Mouse (Mus musculus) CH12.LX (cell line): ENCODE data around the gene Akt2. TPM values are rescaled to one million over a fixed set of nuclear protein-coding genes. Genes with fewer than 3 reads are reported as not detected.

Experiments used
- DNase-seq: peaks from one replicate; pipeline ENCODE4 v3.0.0-alpha.2; 2013; ENCODE audit errors: extremely low read depth
- H3K27ac ChIP-seq: 2 replicates; pipeline ENCODE4 v1.5.1; 2012; ENCODE audit warnings: low read depth, mild to moderate bottlenecking, control low read depth, moderate library complexity; ENCODE audit not compliant: insufficient read depth
- H3K27me3 ChIP-seq: replicated peaks from 2 replicates; pipeline ENCODE3; 2012; ENCODE audit warnings: inconsistent platforms
- H3K36me3 ChIP-seq, 2 experiments: replicated peaks in 1 of 2; 2 replicates each; pipeline versions ENCODE3 to v1.6.1; 2012; ENCODE audit warnings: inconsistent platforms in 1 of 2, low read length in 1 of 2, mild to moderate bottlenecking in 1 of 2, mixed read lengths in 1 of 2, moderate library complexity in 1 of 2; ENCODE audit not compliant: control insufficient read depth in 1 of 2, insufficient read depth in 1 of 2
- H3K4me1 ChIP-seq, 2 experiments: 2 replicates each; pipeline ENCODE4 v1.6.1; 2012; ENCODE audit warnings: inconsistent platforms in 1 of 2, moderate library complexity in 1 of 2; ENCODE audit not compliant: insufficient read depth in 2 of 2, control insufficient read depth in 1 of 2
- H3K4me2 ChIP-seq: 2 replicates; pipeline ENCODE4 v1.6.1; 2012; ENCODE audit warnings: low read depth, mild to moderate bottlenecking, control low read depth; ENCODE audit not compliant: poor library complexity, insufficient read depth, severe bottlenecking
- H3K4me3 ChIP-seq, 3 experiments: fragments of 150-350 bp in 1 of 3; sonication (generic) in 1 of 3; replicated peaks in 1 of 3; 2 replicates each; pipeline versions ENCODE3 to v1.5.1; 2011 to 2012; ENCODE audit warnings: low read depth in 2 of 3, low read length in 2 of 3, mild to moderate bottlenecking in 2 of 3, moderate library complexity in 2 of 3, control low read depth in 1 of 3, improper control_type of control experiment in 1 of 3, inconsistent platforms in 1 of 3, mixed read lengths in 1 of 3; ENCODE audit not compliant: poor library complexity in 1 of 3
- H3K79me2 ChIP-seq: replicated peaks from 2 replicates; pipeline ENCODE4 v1.6.1; 2012; ENCODE audit warnings: mild to moderate bottlenecking, moderate library complexity; ENCODE audit not compliant: control insufficient read depth, poor library complexity, insufficient read depth, severe bottlenecking; ENCODE audit errors: extremely low read depth
- H3K9ac ChIP-seq: 2 replicates; pipeline ENCODE4 v1.6.1; 2012; ENCODE audit warnings: low read depth, mild to moderate bottlenecking, control low read depth, moderate library complexity; ENCODE audit not compliant: insufficient read depth
- H3K9me3 ChIP-seq: replicated peaks from 2 replicates; pipeline ENCODE3; 2012; ENCODE audit warnings: low read length, inconsistent platforms, mixed read lengths
- BHLHE40 ChIP-seq: IDR thresholded peaks from 2 replicates; pipeline ENCODE4 v1.6.1; 2011; ENCODE audit warnings: mild to moderate bottlenecking, low read depth, low read length, improper control_type of control experiment
- CTCF ChIP-seq, 2 experiments: IDR thresholded peaks in 1 of 2; conservative IDR thresholded peaks in 1 of 2; 2 replicates each; pipeline ENCODE4 v1.5.1; 2011 to 2012; ENCODE audit warnings: low read depth in 2 of 2, low read length in 2 of 2, improper control_type of control experiment in 1 of 2, inconsistent platforms in 1 of 2, mild to moderate bottlenecking in 1 of 2, moderate library complexity in 1 of 2
- E2F4 ChIP-seq: IDR thresholded peaks from 2 replicates; pipeline ENCODE4 v1.6.1; 2011; ENCODE audit warnings: low read depth, low read length, improper control_type of control experiment; ENCODE audit not compliant: insufficient replicate concordance
- EP300 ChIP-seq: IDR thresholded peaks from 2 replicates; pipeline ENCODE4 v1.6.1; 2011; ENCODE audit warnings: low read length, improper control_type of control experiment
- ETS1 ChIP-seq: conservative IDR thresholded peaks from 2 replicates; pipeline ENCODE4 v1.6.1; 2012; ENCODE audit warnings: low read depth, mild to moderate bottlenecking, inconsistent platforms, low read length, improper control_type of control experiment, moderate library complexity
- GABPA ChIP-seq: IDR thresholded peaks from 2 replicates; pipeline ENCODE4 v1.6.1; 2012; ENCODE audit warnings: low read depth, low read length, improper control_type of control experiment, inconsistent platforms; ENCODE audit not compliant: insufficient replicate concordance
- JUN ChIP-seq: IDR thresholded peaks from 2 replicates; pipeline ENCODE4 v1.6.1; 2011; ENCODE audit warnings: low read depth, mild to moderate bottlenecking, low read length, improper control_type of control experiment, moderate library complexity; ENCODE audit not compliant: insufficient read depth
- KAT2A ChIP-seq: IDR thresholded peaks from 2 replicates; pipeline ENCODE4 v1.6.1; 2012; ENCODE audit warnings: low read length, improper control_type of control experiment, inconsistent platforms; ENCODE audit not compliant: insufficient replicate concordance
- MAFK ChIP-seq: IDR thresholded peaks from 2 replicates; pipeline ENCODE4 v1.6.1; 2011; ENCODE audit warnings: low read length, improper control_type of control experiment; ENCODE audit not compliant: insufficient replicate concordance
- MEF2A ChIP-seq: IDR thresholded peaks from 2 replicates; pipeline ENCODE4 v1.6.1; 2014; ENCODE audit warnings: low read depth, mild to moderate bottlenecking, inconsistent platforms, low read length, improper control_type of control experiment, borderline replicate concordance
- MXI1 ChIP-seq: IDR thresholded peaks from 2 replicates; pipeline ENCODE4 v1.6.1; 2011; ENCODE audit warnings: mild to moderate bottlenecking, low read depth, low read length, improper control_type of control experiment
- MYC ChIP-seq: IDR thresholded peaks from 2 replicates; pipeline ENCODE4 v1.6.1; 2011; ENCODE audit warnings: low read depth, mild to moderate bottlenecking, improper control_type of control experiment, low read length
- NELFE ChIP-seq: IDR thresholded peaks from 2 replicates; pipeline ENCODE4 v1.6.1; 2011; ENCODE audit warnings: low read depth, low read length, improper control_type of control experiment
- PAX5 ChIP-seq: IDR thresholded peaks from 2 replicates; pipeline ENCODE4 v1.6.1; 2012; ENCODE audit warnings: low read length, inconsistent platforms, mixed read lengths
- POLR2A ChIP-seq: IDR thresholded peaks from 2 replicates; pipeline ENCODE4 v1.6.1; 2011; ENCODE audit warnings: low read depth, mild to moderate bottlenecking, improper control_type of control experiment, low read length
- POLR2AphosphoS2 ChIP-seq: IDR thresholded peaks from 2 replicates; pipeline ENCODE4 v1.6.1; 2011; ENCODE audit warnings: low read depth, low read length, improper control_type of control experiment
- RAD21 ChIP-seq: IDR thresholded peaks from 2 replicates; pipeline ENCODE4 v1.6.1; 2011; ENCODE audit warnings: low read depth, mild to moderate bottlenecking, low read length, improper control_type of control experiment, moderate library complexity
- RCOR1 ChIP-seq: conservative IDR thresholded peaks from 2 replicates; pipeline ENCODE4 v1.6.1; 2012; ENCODE audit warnings: low read depth, mild to moderate bottlenecking, inconsistent platforms, low read length, improper control_type of control experiment
- SIN3A ChIP-seq: IDR thresholded peaks from 2 replicates; pipeline ENCODE4 v1.6.1; 2012; ENCODE audit warnings: low read length, improper control_type of control experiment, inconsistent platforms
- SMC3 ChIP-seq: IDR thresholded peaks from 2 replicates; pipeline ENCODE4 v1.6.1; 2011; ENCODE audit warnings: low read depth, low read length, improper control_type of control experiment
- TBP ChIP-seq: conservative IDR thresholded peaks from 2 replicates; pipeline ENCODE4 v1.6.1; 2011; ENCODE audit warnings: low read depth, low read length, improper control_type of control experiment
- USF2 ChIP-seq: conservative IDR thresholded peaks from 2 replicates; pipeline ENCODE4 v1.6.1; 2011; ENCODE audit warnings: low read depth, low read length, improper control_type of control experiment
- ZC3H11A ChIP-seq: IDR thresholded peaks from 2 replicates; pipeline ENCODE4 v1.6.1; 2012; ENCODE audit warnings: low read depth, mild to moderate bottlenecking, inconsistent platforms, low read length, improper control_type of control experiment
- ZKSCAN1 ChIP-seq: IDR thresholded peaks from 2 replicates; pipeline ENCODE4 v1.6.1; 2012; ENCODE audit warnings: low read depth, inconsistent platforms, low read length, improper control_type of control experiment, borderline replicate concordance
- dilution Hi-C: fragments of 300-500 bp; cut with MboI; formaldehyde crosslinking; loops from 2 replicates; pipeline ENCODE4 v1.14.3; 2020; ENCODE audit warnings: low sequenced_read_pairs; ENCODE audit not compliant: extremely low pct_unique_long_range_greater_than_20kb, extremely low pct_ligation_motif_present
- in situ Hi-C: fragments of 300-500 bp; cut with MboI; formaldehyde crosslinking; loops from 3 replicates; pipeline ENCODE4 v1.14.3; 2019; ENCODE audit warnings: low sequenced_read_pairs, low pct_ligation_motif_present, low pct_unique_long_range_greater_than_20kb, mixed read lengths
- polyA plus RNA-seq: library from polyadenylated mRNA; unstranded; fragments of >175 nt; gene quantifications from 2 replicates; pipeline ENCODE4 v1.2.1, GENCODE M21; 2012; ENCODE audit warnings: low read depth; ENCODE audit not compliant: insufficient read length
- total RNA-seq, 2 experiments: library from RNA; depleted of rRNA; stranded (reverse); fragments of 300-350 nt in 1 of 2; fragments of >200 nt in 1 of 2; gene quantifications; 2 replicates each; pipeline ENCODE4 v1.2.3; 2012 to 2014

The Akt2 gene
- total and polyA plus RNA-seq, 3 experiments = 39.5 to 77.3 (median 40.3) TPM

GRCm38 (mm10) chr7:27621028-27621427 lies 29.7 kb downstream of the Akt2 start:
- peaks cover 52 to 95% of the 10 kb centered on the region in 2 experiments for H3K36me3 ChIP-seq
- TF ChIP-seq ZKSCAN1 = no peak
- no peak for TF ChIP-seq CTCF (conservative IDR thresholded peaks at IDR 0.05 in 1 of 2, IDR thresholded peaks at IDR 0.05 in 1 of 2; ENCODE audit: low read depth in 2 of 2, low read length in 2 of 2)
- TF ChIP-seq USF2 = no peak
- TF ChIP-seq MXI1 = no peak
- no peak for TF ChIP-seq TBP
- no peak for TF ChIP-seq ZC3H11A
- no peak for TF ChIP-seq SIN3A
- TF ChIP-seq RCOR1 = no peak
- TF ChIP-seq KAT2A = no peak
- TF ChIP-seq MAFK = no peak
- no peak for TF ChIP-seq GABPA
- TF ChIP-seq MYC = no peak
- TF ChIP-seq SMC3 = no peak
- H3K79me2 ChIP-seq = no peaks in the 10 kb centered on the region
- DNase-seq = no peak
- in situ Hi-C loops (no loop called here), dilution Hi-C loops (no loop called here)
- no peaks in the 10 kb centered on the region for H3K9me3 ChIP-seq
- H3K9ac ChIP-seq = no peak overlapping the region
- H3K27ac ChIP-seq = no peak overlapping the region
- no peak overlapping the region for H3K4me2 ChIP-seq
- H3K4me1 ChIP-seq = no peaks in the 10 kb centered on the region
- H3K4me3 ChIP-seq = no peak overlapping the region
- H3K27me3 ChIP-seq = no peaks in the 10 kb centered on the region

- dilution Hi-C loops = no loop called here
- no peak overlapping the region for H3K27ac ChIP-seq
- DNase-seq = no peak
- H3K9ac ChIP-seq = no peak overlapping the region
- peaks cover 48 to 95% of the 10 kb centered on the region in 2 experiments for H3K36me3 ChIP-seq
- no peaks in the 10 kb centered on the region for H3K27me3 ChIP-seq
- no peak overlapping the region for H3K4me3 ChIP-seq
- in situ Hi-C loops = no loop called here
- H3K9me3 ChIP-seq = no peaks in the 10 kb centered on the region
- no peak overlapping the region for H3K4me2 ChIP-seq
- no peaks in the 10 kb centered on the region for H3K79me2 ChIP-seq
- TF ChIP-seq BHLHE40 = no peak
- no peak for TF ChIP-seq CTCF (conservative IDR thresholded peaks at IDR 0.05 in 1 of 2, IDR thresholded peaks at IDR 0.05 in 1 of 2; ENCODE audit: low read depth in 2 of 2, low read length in 2 of 2)
- no peak for TF ChIP-seq RAD21
- TF ChIP-seq ETS1 = no peak
- no peak for TF ChIP-seq SMC3
- TF ChIP-seq E2F4 = no peak
- no peak for TF ChIP-seq POLR2AphosphoS2
- TF ChIP-seq PAX5 = no peak
- no peak for TF ChIP-seq JUN
- no peak for TF ChIP-seq NELFE
- no peak for TF ChIP-seq MEF2A
- no peak for TF ChIP-seq POLR2A
- no peak for TF ChIP-seq MAFK
- TF ChIP-seq MXI1 = no peak
- TF ChIP-seq EP300 = no peak
- no peak for TF ChIP-seq SIN3A
- H3K4me1 ChIP-seq = no peaks in the 10 kb centered on the region
Measured at GRCm38 (mm10) chr7:27622234-27622633, 30.9 kb downstream of the Akt2 start.
